24 mouse cellular contexts compared by ENCODE assay signal in genomic region chr15:93144264-93144663, GRCm38 (mm10).
"Had no signal": no experiment of that assay in that cellular context is flagged by ENCODE, and none has a peak within 500 bp of the region (broad histone marks: within the 10 kb centered on the region; RNA-seq: fewer than 3 reads in every experiment).

No protein-coding gene starts in this region.

- ATAC-seq: hindbrain, postnatal 0 days; intestine, embryonic 16.5 days had no signal

- H3K9ac ChIP-seq: heart, embryonic 13.5 days; heart, embryonic 15.5 days; hindbrain, embryonic 13.5 days; hindbrain, embryonic 15.5 days; limb, embryonic 12.5 days; liver, embryonic 13.5 days had no signal

- DNase-seq: gastrocnemius, postnatal 14 days; gastrocnemius, postnatal 36 days; heart, adult 11 months; heart, adult 2 months; heart, postnatal 14 days; heart, postnatal 36 days; kidney, adult 11 months; kidney, adult 8-10 months; kidney, postnatal 10 days; kidney, postnatal 25 days; layer of hippocampus, adult 9-11 months; layer of hippocampus, postnatal 36 days; liver; liver, embryonic 13.5 days had no signal

- H3K27ac ChIP-seq: heart, adult 2 months; heart, embryonic 13.5 days; heart, embryonic 15.5 days; hindbrain, embryonic 13.5 days; hindbrain, embryonic 15.5 days; hindbrain, postnatal 0 days; limb, embryonic 10.5 days; limb, embryonic 12.5 days; liver, embryonic 13.5 days had no signal

- H3K4me3 ChIP-seq: heart, adult 2 months; heart, embryonic 13.5 days; heart, embryonic 15.5 days; hindbrain, embryonic 13.5 days; hindbrain, embryonic 15.5 days; limb, embryonic 10.5 days; limb, embryonic 12.5 days; liver, embryonic 13.5 days had no signal

- H3K4me1 ChIP-seq: heart, embryonic 13.5 days; heart, embryonic 15.5 days; hindbrain, embryonic 13.5 days; hindbrain, embryonic 15.5 days; limb, embryonic 10.5 days; limb, embryonic 12.5 days; liver, embryonic 13.5 days had no signal

- H3K4me2 ChIP-seq: heart, embryonic 11.5 days; heart, embryonic 13.5 days; heart, embryonic 15.5 days; hindbrain, embryonic 13.5 days; hindbrain, embryonic 15.5 days; limb, embryonic 12.5 days; liver, embryonic 11.5 days; liver, embryonic 13.5 days had no signal

- H3K36me3 ChIP-seq: heart, embryonic 13.5 days; heart, embryonic 15.5 days; hindbrain, embryonic 13.5 days; hindbrain, embryonic 15.5 days; limb, embryonic 10.5 days; limb, embryonic 12.5 days; liver, embryonic 13.5 days had no signal

- H3K27me3 ChIP-seq: heart, embryonic 13.5 days; heart, embryonic 15.5 days; hindbrain, embryonic 13.5 days; hindbrain, embryonic 15.5 days; limb, embryonic 12.5 days; liver, embryonic 13.5 days had no signal

- H3K9me3 ChIP-seq: heart, embryonic 13.5 days; heart, embryonic 15.5 days; hindbrain, embryonic 13.5 days; hindbrain, embryonic 15.5 days; limb, embryonic 10.5 days; limb, embryonic 12.5 days; liver, embryonic 13.5 days had no signal
